Mouse (Mus musculus) lung, postnatal 0 days (tissue): ENCODE data around the gene Kdm6b. TPM values are rescaled to one million over a fixed set of nuclear protein-coding genes. Genes with fewer than 3 reads are reported as not detected.

ENCODE experiments used
- ATAC-seq: fragments of 200-750 bp; cut with Nextera tagmentation; 2 replicates; pipeline ENCODE4 v1.8.0; 2017; ENCODE audit warnings: moderate library complexity
- DNase-seq: peaks from one replicate; pipeline ENCODE4 v3.0.0-alpha.2; 2016; ENCODE audit warnings: low spot score
- H3K27ac ChIP-seq: fragments of 300-500 bp; sonication (generic); 2 replicates; pipeline ENCODE4 v1.5.1; 2014; ENCODE audit warnings: antibody characterized with exemption, mild to moderate bottlenecking, low read length, mixed read lengths
- H3K27me3 ChIP-seq: fragments of 300-500 bp; sonication (generic); replicated peaks from 2 replicates; pipeline ENCODE4 v1.6.1; 2014; ENCODE audit warnings: low read length, mixed read lengths; ENCODE audit not compliant: insufficient read depth
- H3K36me3 ChIP-seq: fragments of 300-500 bp; sonication (generic); 2 replicates; pipeline ENCODE4 v1.6.1; 2014; ENCODE audit warnings: low read length, mixed read lengths; ENCODE audit not compliant: insufficient read depth
- H3K4me1 ChIP-seq: fragments of 300-500 bp; sonication (generic); 2 replicates; pipeline ENCODE4 v1.6.1; 2014; ENCODE audit warnings: antibody characterized with exemption, low read depth, low read length, mixed read lengths; ENCODE audit not compliant: insufficient read depth
- H3K4me2 ChIP-seq: fragments of 300-500 bp; sonication (generic); replicated peaks from 2 replicates; pipeline ENCODE4 v1.6.1; 2014; ENCODE audit warnings: low read depth, mild to moderate bottlenecking, low read length, moderate library complexity, mixed read lengths
- H3K4me3 ChIP-seq: fragments of 300-500 bp; sonication (generic); 2 replicates; pipeline ENCODE4 v1.5.1; 2014; ENCODE audit warnings: low read depth, low read length
- H3K9ac ChIP-seq: fragments of 300-500 bp; sonication (generic); replicated peaks from 2 replicates; pipeline ENCODE4 v1.6.1; 2014; ENCODE audit warnings: low read depth, mild to moderate bottlenecking
- H3K9me3 ChIP-seq: fragments of 300-500 bp; sonication (generic); 2 replicates; pipeline ENCODE4 v1.6.1; 2016; ENCODE audit warnings: low read length, mixed read lengths
- CTCF ChIP-seq: IDR thresholded peaks from 2 replicates; pipeline ENCODE4 v1.5.1; 2016; ENCODE audit warnings: antibody characterized with exemption, mild to moderate bottlenecking
- EP300 ChIP-seq: IDR thresholded peaks from 2 replicates; pipeline ENCODE4 v1.6.1; 2016; ENCODE audit warnings: antibody characterized with exemption, mild to moderate bottlenecking, control low read depth
- WGBS: fragments of 180-500 bp; shearing (Covaris S2); extraction: QIAGEN DNeasy Blood & Tissue Kit; methylation state at CpG from one replicate; pipeline ENCODE4 v1.1.7; 2014; 5-methylcytosine and 5-hydroxymethylcytosine counted together
- polyA plus RNA-seq: library from polyadenylated mRNA; unstranded; fragments of >200 nt; fragmentation: Nextera tagmentation; extraction: Ambion mirVana; gene quantifications from 2 replicates; pipeline ENCODE4 v1.2.1, GENCODE M21; 2015

Gene Kdm6b
- polyA plus RNA-seq, 1 experiment from 2014 or later: 29.4 TPM

DNA sequence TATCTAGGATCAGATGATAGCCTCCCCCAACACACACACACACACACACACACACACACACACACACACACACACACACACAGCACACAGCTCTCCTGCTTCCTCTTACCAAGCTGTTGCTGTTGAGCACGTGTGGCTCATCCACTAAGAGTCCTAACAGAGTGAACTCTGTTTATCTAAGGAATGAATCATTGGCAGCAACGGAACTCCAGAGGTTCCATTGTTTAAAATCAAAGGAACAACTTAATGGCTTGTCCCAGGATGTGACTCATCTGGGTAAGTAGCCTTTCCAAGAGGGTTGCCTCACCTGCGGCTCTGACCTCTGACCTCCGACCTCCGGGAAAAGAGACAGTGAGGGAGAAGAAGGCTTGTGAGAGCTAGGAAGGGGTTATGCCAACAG, 29.9 kb upstream of the Kdm6b start:
- H3K27me3 ChIP-seq: no peaks in the 10 kb centered on the region
- DNase-seq: peak; percentile 94
- TF ChIP-seq CTCF (no peak), EP300 (peak; percentile 96)
- no peaks in the 10 kb centered on the region for H3K36me3 ChIP-seq
- peak; percentile 98 for ATAC-seq
- no peaks in the 10 kb centered on the region for H3K9me3 ChIP-seq
- WGBS: 11% methylated on average over 5 of the region's 5 CpGs
- no peak overlapping the region for H3K4me2 ChIP-seq
- no peak overlapping the region for H3K9ac ChIP-seq
- H3K4me1 ChIP-seq: no peaks in the 10 kb centered on the region; the same call in 1 of the 2 replicates
- no peak overlapping the region for H3K4me3 ChIP-seq
- H3K27ac ChIP-seq: no peak overlapping the region; the same call in 1 of the 2 replicates

DNA sequence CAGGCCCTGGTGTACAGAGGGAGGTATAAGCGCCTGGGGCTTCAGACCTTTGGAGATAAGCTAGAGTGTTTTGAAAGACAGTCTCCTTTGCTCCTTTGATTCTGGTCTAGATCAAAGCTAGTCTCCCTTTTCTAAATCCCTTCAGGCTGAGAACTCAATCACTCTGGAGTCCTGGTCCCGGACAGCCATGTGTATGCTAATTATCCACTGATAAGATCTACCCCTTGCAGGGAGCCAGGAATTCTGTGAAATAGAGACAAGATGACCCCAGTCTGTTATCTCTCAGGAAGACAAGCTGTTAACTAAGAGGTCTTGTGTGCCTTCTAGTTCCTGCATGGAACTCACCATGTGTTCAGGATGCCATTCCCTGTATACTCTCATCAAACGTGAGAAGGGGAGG, 23.8 kb upstream of the Kdm6b start:
- TF ChIP-seq CTCF: no peak
- TF ChIP-seq EP300: no peak
- Histone ChIP-seq H3K27me3 (no peaks in the 10 kb centered on the region), H3K4me1 (peaks cover under 1% of the 10 kb centered on the region; the same call in 1 of the 2 replicates), H3K27ac (no peak overlapping the region), H3K9me3 (no peaks in the 10 kb centered on the region), H3K4me3 (no peak overlapping the region), H3K36me3 (no peaks in the 10 kb centered on the region), H3K9ac (no peak overlapping the region), H3K4me2 (no peak overlapping the region)
- WGBS: 47% methylated on average over 3 of the region's 3 CpGs
- no peak for ATAC-seq
- DNase-seq: no peak

DNA sequence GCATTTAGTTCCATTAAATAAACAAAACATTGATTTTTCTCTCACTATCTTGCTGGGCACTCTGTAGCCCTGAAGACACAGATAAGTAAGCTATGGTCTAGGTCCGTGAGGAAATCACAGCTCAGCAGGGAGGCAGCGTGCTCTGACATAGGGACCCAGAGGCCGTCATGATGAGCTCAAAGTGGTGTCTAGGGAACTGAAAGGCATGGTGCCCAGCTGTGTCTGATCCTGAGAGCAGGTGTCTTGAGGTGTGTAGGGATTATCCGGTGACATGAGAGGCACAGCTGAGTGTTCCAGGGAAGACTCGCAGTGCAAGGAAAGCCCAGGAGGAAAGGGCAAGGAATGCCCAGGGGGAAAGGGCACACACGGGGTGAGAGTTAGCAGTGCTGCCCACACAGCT, 19.7 kb upstream of the Kdm6b start:
- Histone ChIP-seq H3K9ac (no peak overlapping the region), H3K4me2 (no peak overlapping the region), H3K27ac (no peak overlapping the region), H3K36me3 (no peaks in the 10 kb centered on the region), H3K4me3 (no peak overlapping the region), H3K27me3 (no peaks in the 10 kb centered on the region), H3K4me1 (0 out of 2 replicates have a peak, but pooled peaks cover 2% of the 10 kb centered on the region), H3K9me3 (no peaks in the 10 kb centered on the region)
- DNase-seq (no peak), ATAC-seq (no peak)
- WGBS: 53% methylated on average over 6 of the region's 6 CpGs
- TF ChIP-seq CTCF (no peak), EP300 (no peak)

DNA sequence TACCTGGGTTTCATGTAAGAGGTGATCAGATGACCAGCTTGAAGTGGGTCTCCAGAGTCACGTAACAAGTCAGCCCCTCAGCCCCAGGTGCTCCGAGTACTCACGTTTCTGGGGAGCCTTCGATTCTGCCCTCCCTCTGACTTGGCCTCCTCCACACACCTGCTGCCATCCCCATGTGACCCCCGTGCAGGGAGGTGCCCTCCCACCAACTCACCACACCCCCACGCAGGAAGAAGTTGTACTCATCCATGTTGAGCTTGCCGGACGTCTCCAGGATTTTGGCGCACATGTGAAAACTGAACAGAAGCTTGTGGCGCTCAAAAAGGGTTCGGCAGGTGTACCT, 19.1 kb upstream of the Kdm6b start:
- no peak overlapping the region for H3K4me3 ChIP-seq
- 44% methylated on average over 11 of the region's 11 CpGs for WGBS
- no peaks in the 10 kb centered on the region for H3K9me3 ChIP-seq
- H3K27ac ChIP-seq: no peak overlapping the region
- 0 out of 2 replicates have a peak overlapping the region, but pooled peaks have one; percentile 17 for H3K4me2 ChIP-seq
- H3K36me3 ChIP-seq: no peaks in the 10 kb centered on the region
- ATAC-seq: peak; percentile 22; the same call in 1 of the 2 replicates
- H3K9ac ChIP-seq: no peak overlapping the region
- TF ChIP-seq CTCF: no peak
- TF ChIP-seq EP300: no peak
- H3K4me1 ChIP-seq: 0 out of 2 replicates have a peak, but pooled peaks cover 2% of the 10 kb centered on the region
- DNase-seq: no peak
- no peaks in the 10 kb centered on the region for H3K27me3 ChIP-seq

DNA sequence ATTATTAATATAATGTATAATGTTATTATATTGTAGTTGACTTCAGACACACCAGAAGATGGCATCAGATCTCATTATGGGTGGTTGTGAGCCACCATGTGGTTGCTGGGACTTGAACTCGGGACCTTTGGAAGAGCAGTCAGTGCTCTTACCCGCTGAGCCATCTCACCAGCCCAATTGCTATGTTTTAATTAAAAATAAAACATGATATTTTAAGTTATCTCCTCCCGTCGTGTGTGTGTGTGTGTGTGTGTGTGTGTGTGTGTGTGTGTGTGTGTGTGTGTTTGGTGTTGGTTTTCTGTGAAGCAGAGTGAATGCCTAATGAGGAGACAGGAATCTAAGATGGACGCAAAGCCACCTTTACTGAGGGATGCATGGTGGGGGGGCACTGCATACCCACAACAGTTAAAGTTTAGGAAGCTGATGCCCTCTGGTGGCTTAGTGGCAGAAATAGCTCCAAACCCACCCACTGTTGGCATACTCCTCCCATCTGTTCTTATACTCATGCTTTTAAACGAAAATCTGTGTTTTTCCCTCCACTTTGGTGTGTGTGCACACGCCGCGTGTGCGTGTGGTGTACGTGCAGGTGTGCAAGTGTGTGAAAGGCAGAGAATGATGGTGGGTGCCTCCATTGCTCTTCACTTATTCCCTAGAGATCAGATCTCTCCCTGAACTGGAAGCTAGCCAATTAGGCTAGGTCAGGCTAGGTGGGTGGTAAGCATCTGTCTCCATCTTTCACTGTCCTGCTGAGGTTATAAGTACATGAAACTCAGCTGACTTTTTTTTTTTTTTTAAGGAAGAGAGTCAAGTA, 18.6 kb upstream of the Kdm6b start:
- peak; percentile 95 for DNase-seq

DNA sequence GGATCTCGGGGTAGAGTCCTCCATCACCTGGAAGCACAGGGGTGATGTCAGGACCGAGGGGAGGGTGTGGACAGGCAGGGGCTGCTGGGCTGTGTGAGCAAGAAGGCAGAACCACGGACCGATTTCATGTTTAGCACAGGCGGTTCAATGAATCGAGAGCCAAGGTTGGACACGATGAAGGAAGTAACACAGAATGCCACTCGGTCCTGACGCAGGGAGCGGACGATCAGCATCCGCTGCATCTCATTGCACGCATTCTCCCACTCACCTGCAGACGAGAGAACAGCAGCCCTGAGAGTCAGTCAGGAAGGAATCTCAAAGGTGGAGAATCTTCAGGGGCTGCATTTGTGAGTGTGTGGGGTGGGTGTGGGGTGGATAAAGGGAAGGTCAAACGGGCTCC, 17.2 kb upstream of the Kdm6b start:
- 89% methylated on average over 15 of the region's 15 CpGs for WGBS
- Histone ChIP-seq H3K27ac (no peak overlapping the region), H3K9me3 (no peaks in the 10 kb centered on the region), H3K4me3 (no peak overlapping the region), H3K9ac (no peak overlapping the region), H3K4me2 (no peak overlapping the region), H3K27me3 (no peaks in the 10 kb centered on the region), H3K4me1 (0 out of 2 replicates have a peak, but pooled peaks cover 2% of the 10 kb centered on the region), H3K36me3 (no peaks in the 10 kb centered on the region)
- no peak for TF ChIP-seq EP300
- no peak for TF ChIP-seq CTCF
- ATAC-seq (no peak), DNase-seq (no peak)

More for the DNA sequence above, 18.6 kb upstream of the Kdm6b start:
- peak; percentile 48 for TF ChIP-seq EP300
- peak; percentile 91 for TF ChIP-seq CTCF
- no peaks in the 10 kb centered on the region for H3K36me3 ChIP-seq
- H3K4me2 ChIP-seq: 0 out of 2 replicates have a peak overlapping the region, but pooled peaks have one; percentile 22
- 0 out of 2 replicates have a peak, but pooled peaks cover 2% of the 10 kb centered on the region for H3K4me1 ChIP-seq
- no peaks in the 10 kb centered on the region for H3K9me3 ChIP-seq
- H3K4me3 ChIP-seq: no peak overlapping the region
- ATAC-seq: peak; percentile 85
- H3K27me3 ChIP-seq: no peaks in the 10 kb centered on the region
- no peak overlapping the region for H3K9ac ChIP-seq
- 33% methylated on average over 11 of the region's 11 CpGs for WGBS
- H3K27ac ChIP-seq: no peak overlapping the region
